Mouse (Mus musculus) kidney, adult 11 months (tissue): ENCODE data around the gene Osbpl10.
"Not testable (repeated sequence)": the region's sequence is repeated elsewhere in the genome, so short reads cannot be mapped to it uniquely, and the experiment has no call there.

ENCODE experiments used
- DNase-seq: peaks from one replicate; pipeline ENCODE4 v3.0.0; 2022

Gene Osbpl10

DNA sequence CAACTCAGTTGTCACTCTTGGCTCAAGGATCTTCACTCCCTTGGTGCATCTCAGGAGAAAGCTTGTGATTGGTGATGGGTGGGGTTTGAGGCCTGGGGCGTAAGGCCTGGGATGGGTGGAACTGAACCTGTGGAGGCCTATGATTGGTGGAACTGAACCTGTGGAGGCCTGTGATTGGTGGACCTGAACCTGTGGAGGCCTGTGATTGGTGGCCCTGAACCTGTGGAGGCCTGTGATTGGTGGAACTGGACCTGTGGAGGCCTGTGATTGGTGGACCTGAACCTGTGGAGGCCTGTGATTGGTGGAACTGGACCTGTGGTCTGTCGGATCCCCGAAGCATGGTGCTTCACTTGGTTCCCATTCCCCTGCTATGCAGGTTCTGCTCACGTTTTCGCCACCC, 7.4 kb downstream of the Osbpl10 start:
- no peak for DNase-seq

GRCm38 (mm10) chr9:114986361-114986760, 8.0 kb downstream of the Osbpl10 start:
- no peak for DNase-seq

DNA sequence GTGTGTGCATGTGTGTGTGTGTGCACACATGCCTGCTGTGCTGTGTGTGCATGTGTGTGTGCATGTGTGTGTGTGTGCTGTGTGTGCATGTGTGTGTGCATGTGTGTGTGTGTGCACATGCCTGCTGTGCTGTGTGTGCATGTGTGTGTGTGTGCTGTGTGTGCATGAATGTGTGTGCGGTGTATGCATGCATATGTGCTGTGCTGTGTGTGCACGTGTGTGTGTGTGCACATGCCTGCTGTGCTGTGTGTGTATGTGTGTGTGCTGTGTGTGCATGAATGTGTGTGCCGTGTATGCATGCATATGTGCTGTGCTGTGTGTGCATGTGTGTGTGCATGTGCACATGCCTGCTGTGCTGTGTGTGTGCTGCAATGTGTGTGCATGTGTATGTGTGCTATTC, 9.7 kb downstream of the Osbpl10 start:
- no peak for DNase-seq

GRCm38 (mm10) chr9:114988610-114989327, 10.4 kb downstream of the Osbpl10 start:
- DNase-seq = no peak

DNA sequence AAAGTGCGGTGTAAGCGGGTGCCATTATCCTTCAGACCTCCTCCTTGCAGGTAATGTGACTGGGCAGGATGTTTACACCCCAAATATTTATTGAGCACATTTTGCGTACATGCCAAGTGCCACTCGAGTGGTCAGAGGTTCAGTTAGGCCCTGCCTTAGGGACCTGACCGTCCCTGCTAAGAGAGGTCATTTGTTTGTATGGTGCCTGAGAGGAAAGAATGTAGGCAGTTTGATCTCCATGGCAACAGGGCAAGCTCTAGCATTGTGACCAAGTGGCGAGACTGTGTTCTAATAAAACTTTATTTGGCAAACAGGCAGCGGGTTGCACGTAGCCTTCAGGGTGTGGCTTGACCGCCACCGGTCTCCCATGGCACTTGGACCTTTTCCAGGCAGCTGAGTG, 12.1 kb downstream of the Osbpl10 start:
- DNase-seq = peak; percentile 59

DNA sequence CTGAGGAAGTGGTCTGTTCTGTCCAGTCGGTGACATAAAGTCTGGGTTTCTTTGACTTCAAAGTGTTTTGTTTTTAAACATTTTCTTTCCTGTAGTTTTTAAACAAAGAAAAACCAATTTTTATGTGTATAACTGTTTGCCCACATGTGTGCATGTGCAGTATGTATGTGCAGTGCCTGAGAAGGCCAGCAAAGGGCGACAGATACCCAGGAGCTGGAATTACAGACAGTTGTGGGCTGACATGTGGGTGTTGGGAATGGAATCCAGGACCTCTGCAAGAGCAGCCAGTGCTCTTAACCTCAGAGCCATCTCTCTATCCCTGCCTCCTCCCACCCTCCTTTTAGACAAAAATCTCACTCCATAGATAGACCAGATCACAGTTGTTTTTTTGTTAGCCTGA, 14.2 kb downstream of the Osbpl10 start:
- DNase-seq = no peak

DNA sequence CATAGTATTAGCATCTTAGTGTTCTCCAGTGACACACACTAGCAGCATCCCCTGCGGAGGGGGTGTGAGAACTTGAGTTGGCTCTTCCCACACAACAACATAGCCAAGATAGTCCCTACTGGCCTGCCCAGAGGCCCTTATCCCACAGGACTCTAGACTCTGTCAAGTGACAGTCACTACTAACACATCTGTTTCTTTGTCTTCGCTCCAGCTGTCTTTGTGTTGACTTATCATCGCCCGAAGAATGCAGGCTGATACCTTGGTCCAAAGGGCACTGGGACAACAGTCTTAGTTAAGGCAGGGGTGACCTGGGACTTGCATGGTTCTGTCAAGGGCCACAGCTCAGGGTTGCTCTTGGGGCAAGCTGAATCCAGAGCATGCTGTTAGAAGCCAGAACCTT, 16.9 kb downstream of the Osbpl10 start:
- DNase-seq = no peak

GRCm38 (mm10) chr9:114995716-114996115, 17.3 kb downstream of the Osbpl10 start:
- no peak for DNase-seq

GRCm38 (mm10) chr9:114996489-114996888, 18.1 kb downstream of the Osbpl10 start:
- DNase-seq = no peak

DNA sequence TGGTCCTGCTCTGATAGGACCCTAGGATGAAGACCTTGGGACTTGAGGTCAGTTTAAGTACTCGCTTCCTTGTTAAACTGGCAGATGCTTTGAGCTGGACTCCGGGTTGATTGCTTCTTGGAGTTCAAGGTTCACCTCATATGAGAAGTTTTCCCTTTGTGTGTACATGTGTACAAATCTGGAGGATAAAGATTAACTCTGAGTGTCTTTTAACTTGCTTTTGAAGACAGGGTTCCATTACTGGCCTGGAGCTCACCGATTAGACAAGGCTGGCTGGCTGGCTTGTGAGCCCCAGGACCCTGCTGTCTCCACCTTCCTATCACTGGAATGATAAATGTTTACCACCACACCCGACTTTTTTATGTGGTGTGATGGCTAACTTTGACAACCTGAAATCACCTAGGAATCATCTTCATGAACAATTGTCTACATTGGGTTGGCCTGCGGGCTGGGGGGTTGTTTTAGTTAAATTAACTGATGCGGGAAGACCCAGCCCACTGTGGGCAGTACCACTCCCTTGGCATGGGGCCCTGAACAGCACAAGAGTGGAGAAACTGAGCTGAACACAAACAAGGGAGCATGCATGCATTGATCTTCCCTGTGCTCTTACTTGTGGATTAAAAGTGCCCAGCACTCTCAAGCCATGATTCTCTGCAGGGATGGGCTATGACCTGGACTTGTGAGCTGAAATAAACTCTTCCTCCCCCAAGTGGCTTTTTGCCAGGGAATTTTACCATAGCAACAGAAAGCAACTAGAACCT, 20.8 kb downstream of the Osbpl10 start:
- DNase-seq = peak; percentile 65

- no peak for DNase-seq
Observed at GRCm38 (mm10) chr9:114999771-115000146, 21.4 kb downstream of the Osbpl10 start.

GRCm38 (mm10) chr9:115005446-115005845, 27.1 kb downstream of the Osbpl10 start:
- DNase-seq = peak; percentile 50

DNA sequence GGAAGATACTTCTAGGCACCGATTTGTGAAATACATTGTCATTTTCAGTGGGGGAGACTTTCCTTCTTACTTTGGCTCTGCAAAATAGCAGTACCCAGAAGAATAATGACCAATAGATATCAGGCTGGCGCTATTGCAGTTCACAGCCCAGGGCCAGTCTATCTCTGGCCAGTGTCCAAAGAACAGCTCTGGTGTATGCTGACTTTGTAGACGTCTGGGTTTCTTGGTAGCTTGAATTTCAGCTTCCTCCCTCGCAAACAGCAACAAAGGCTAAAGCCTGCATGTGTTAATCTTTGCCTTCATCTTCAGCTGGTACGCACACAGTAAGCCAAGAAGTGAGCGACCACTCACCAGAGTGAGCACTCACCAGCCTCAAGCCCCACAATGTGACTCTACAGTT, 29.4 kb downstream of the Osbpl10 start:
- DNase-seq = no peak

GRCm38 (mm10) chr9:115008194-115008593, 29.8 kb downstream of the Osbpl10 start:
- no peak for DNase-seq

DNA sequence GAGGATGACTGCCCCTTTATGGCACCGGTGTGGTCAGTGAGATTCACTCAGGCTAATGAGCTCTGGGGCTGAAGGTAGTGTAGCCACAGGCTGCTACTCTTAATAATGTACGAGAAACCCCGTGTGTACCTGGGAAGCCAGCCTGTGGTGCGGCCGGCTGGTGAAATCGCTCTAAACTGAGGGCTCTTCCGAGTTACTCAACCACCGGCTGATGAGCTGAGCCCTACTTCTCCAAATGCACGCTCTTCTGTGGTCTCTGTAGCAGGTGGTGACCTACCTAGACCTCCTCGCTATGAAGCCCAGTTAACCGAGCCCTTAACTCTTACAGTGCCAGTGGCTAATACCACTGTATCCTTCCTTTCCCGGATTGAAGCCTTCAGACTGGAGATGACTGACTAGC, 34.0 kb downstream of the Osbpl10 start:
- no peak for DNase-seq

GRCm38 (mm10) chr9:115020141-115020540, 41.8 kb downstream of the Osbpl10 start:
- no peak for DNase-seq

GRCm38 (mm10) chr9:115021419-115021818, 43.0 kb downstream of the Osbpl10 start:
- peak; percentile 41 for DNase-seq

GRCm38 (mm10) chr9:115023137-115023536, 44.8 kb downstream of the Osbpl10 start:
- no peak for DNase-seq

DNA sequence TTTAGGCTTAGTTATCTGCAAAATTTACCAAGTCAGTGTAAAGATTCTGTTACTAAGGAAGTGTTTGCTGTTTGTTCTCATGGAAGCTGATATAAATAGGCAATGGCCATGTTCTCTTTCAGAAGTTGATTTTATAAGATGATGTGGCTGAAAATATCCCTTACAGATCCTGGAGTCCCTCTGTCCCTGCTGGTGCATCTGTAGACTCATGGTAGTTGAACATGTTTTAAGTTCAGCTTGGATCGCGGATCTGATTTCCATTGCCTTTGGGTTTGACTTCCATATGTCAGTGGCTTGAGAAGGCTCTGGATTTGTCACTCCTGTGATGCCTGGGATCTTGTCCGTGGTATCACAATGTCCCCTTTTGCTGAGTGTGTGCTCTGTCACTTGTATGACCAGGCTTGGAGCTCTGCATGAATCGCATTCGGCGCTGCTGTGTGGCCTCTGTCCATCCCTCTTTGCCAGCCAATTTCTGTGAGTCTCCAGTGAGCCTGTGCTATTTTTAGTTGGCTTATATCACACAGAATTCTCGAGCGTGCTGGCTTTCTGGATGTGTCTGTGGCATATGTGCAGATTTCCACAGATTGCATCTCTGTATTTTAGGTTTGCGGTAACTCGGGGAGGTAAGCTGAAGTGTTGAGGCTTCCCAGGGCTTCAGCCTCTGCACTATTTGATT, 45.5 kb downstream of the Osbpl10 start:
- no peak for DNase-seq

GRCm38 (mm10) chr9:115029307-115029706, 50.9 kb downstream of the Osbpl10 start:
- no peak for DNase-seq

- DNase-seq = no peak
Observed at GRCm38 (mm10) chr9:115030581-115030980, 52.2 kb downstream of the Osbpl10 start.

GRCm38 (mm10) chr9:115031046-115031445, 52.7 kb downstream of the Osbpl10 start:
- not testable (repeated sequence) for DNase-seq

- DNase-seq = no peak
Observed at GRCm38 (mm10) chr9:115032786-115033185, 54.4 kb downstream of the Osbpl10 start.

- no peak for DNase-seq
Observed at GRCm38 (mm10) chr9:115034271-115034670, 55.9 kb downstream of the Osbpl10 start.
